Mouse (Mus musculus) embryo, embryonic 10 days (tissue): ENCODE results near the gene Gatad2b.
"Not testable (repeated sequence)": the region's sequence is repeated elsewhere in the genome, so short reads cannot be mapped to it uniquely, and the experiment has no call there.

Experiments used
- DNase-seq: peaks from one replicate; pipeline ENCODE4 v3.0.0-alpha.2; 2015; ENCODE audit warnings: low spot score

Gatad2b gene

DNA sequence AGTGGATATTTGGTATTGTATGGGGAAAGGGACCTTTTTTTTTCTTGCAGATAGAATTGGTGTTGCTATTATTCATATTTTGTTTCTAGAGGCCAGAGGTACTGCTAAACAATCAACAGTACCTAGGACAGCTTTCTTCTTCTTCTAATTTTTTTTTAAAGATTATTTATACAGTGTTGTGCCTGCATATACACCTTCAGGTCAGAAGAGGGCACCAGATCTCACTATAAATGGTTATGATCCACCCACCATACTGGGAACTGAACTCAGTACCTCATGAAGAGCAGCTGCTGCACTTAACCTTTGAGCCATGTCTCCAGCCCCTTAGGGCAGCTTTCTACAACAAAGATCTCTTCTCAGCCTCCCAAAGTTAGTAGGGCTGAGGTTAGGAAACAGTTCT is 20.4 kb downstream of the Gatad2b start:
- DNase-seq: peak; percentile 18

DNA sequence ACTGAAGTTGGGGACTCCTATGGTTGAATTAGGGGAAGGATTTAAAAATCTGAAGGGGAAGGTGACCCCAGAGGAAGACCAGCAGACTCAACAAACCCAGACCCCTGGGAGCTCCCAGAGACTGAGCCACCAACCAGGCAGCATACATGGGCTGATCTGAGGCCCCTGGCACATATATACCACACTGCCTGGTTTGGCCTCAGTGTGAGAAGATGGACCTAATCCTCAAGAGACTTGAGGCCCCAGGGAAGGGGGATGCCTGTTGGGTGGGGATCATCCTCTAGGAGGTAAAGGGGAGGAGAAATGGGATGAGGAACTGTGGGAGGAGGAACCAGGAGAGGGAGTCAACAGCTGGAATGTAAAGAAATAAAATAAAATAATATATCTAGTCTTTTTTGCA is 21.3 kb downstream of the Gatad2b start:
- no peak for DNase-seq

DNA sequence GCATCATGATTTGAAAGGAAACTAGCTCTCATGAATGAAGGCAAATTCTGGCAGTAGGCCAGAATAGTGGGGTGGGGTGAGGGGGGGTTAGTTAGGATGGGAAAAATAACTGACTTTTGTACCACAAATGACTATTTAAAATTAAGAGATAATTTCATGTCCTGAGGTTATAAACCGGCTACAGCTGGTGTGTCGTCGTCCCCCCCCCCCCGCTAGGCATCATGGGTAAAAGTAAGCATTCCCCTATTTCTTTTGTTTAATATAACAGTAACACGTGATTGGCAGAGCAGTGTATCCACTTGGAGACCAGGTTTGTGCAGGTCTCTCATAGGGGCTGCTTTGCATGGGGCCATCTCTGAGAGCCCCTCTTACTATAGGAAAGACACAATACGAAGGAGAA is 29.3 kb downstream of the Gatad2b start:
- DNase-seq: no peak

GRCm38 (mm10) chr3:90323119-90323518 is 30.1 kb downstream of the Gatad2b start:
- DNase-seq: no peak

- no peak for DNase-seq
Observed at GRCm38 (mm10) chr3:90332485-90332884, 39.5 kb downstream of the Gatad2b start.

- DNase-seq: no peak
Observed at GRCm38 (mm10) chr3:90335517-90335916, 42.5 kb downstream of the Gatad2b start.

DNA sequence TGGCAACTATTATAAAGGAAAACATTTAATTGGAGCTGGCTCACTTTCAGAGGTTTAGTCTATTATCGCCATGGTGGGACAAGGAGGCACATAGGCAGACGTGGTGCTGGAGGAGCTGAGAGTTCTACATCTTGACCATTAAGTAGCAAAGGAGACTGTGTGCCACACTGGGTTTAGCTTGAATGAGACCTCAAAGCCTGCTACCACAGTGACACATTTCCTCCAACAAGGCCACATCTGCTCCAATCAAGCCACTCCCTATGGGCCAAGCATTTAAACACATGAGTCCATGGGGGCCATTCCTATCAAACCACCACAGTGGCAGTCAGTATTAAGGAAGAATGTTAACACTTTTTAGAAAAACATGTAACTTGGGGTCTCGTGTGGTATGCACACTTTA is 45.2 kb downstream of the Gatad2b start:
- no peak for DNase-seq

DNA sequence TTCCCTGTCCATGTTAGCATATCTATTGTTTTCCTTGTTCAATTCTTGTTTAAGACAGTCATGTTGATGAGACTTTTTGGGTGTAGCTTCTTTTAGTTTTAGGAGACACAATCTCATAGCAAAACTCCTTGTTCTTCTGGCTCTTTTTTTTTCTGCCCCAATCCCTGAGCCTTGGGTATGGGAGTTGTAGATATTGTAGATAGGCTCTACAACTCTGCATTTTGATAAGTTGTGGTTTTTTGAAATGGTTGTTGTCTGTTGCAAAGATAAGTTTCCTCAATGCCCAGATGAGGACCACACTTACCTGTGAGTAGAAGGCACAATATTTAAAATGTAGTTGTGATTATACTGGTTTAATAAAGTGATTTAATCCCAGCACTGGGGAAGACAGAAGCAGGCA is 47.2 kb downstream of the Gatad2b start:
- DNase-seq: no peak

DNA sequence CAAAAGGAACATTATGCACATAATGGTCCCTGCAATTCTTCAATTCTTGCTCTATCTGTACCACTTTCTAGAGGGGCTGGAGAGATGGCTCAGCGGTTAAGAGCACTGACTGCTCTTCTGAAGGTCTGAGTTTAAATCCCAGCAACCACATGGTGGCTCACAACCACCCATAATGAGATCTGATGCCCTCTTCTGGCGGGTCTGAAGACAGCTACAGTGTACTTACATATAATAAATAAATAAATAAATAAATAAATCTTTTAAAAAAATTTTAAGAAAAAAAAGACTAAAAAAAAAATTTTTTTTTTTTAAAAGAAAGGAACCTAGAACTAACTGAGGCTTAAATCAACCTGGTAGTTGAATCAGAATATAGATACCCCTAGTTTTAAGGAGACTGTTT is 49.9 kb downstream of the Gatad2b start:
- DNase-seq: not testable (repeated sequence)

DNA sequence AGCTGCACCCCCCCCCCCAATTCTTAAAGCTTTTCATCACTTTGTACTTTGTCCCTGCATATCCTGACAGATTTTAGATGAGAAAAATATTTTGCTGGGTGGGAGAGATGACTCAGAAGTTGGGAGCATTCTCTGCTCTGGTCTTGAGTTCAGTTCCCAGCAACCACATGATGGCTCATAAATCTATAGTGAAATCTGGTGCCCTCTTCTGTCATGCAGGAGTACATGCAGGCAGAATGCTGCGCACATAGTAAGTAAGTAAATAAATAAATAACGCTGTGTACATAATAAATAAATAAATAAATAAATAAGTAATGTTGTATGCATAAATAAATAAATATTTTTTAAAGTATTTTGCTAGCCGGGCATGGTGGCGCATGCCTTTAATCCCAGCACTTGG is 54.9 kb downstream of the Gatad2b start:
- no peak for DNase-seq

DNA sequence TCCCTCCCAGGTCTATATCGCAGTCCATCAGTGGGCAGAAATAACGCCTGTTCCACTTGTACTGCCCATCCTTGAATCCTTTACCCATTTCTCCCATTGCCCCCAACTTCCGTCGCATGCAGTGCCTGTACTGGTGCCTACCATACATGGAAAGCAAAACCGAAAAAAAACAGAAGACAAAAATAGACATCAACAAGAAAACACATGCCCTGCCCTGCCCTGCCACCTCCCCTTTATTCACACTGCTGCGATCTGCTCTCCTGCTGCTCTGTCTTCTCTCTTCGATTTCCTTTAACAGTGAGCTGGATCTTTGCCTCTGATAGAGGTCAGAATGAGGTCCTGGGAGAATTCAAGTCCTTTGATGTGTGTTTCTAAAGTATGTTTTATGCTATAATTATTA is 65.0 kb downstream of the Gatad2b start:
- no peak for DNase-seq

DNA sequence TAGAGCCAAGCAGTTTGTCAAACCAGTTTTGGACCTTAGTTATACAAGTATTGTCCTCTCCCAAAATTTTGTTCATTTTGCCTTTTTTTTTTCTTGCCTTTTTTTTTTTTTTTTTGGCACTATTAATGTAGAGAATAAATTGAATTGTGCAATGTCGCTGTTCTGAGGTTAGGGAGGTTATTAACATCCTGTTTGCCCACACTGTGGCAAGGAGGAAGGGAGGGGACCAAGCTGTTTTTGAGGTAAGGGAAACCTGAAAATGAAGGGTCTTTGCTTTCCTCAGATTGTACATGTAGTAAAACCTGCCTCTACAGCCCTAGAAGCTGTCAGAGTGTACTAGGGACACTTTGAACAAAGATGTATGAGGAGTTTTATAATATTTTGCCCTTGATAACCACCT is 66.3 kb downstream of the Gatad2b start:
- DNase-seq: no peak

- no peak for DNase-seq
Observed at GRCm38 (mm10) chr3:90361476-90361875, 68.5 kb downstream of the Gatad2b start.

DNA sequence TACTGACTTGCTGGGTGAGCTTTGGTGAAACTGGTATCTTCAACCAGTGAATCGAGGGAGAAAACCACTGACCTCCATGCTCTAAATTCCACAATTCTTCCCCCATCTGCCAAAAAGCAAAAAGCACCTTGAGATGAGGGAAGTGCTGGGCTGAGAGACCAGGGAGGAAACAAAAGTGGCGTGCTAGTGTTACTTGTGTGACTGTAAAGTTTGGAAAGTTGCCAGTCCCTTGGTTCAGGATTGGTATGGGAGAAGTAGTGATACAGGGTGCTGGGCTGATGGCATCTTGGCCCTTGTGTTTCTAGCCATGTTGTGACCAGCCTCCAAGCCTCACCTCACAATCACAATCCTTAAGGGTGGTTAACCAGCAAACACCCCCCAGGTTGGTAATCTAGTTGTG is 69.4 kb downstream of the Gatad2b start:
- no peak for DNase-seq

GRCm38 (mm10) chr3:90367001-90367632 is 74.1 kb downstream of the Gatad2b start:
- DNase-seq: no peak

- no peak for DNase-seq
Observed at GRCm38 (mm10) chr3:90369041-90369440, 76.1 kb downstream of the Gatad2b start.

- DNase-seq: no peak
Observed at GRCm38 (mm10) chr3:90371857-90372256, 78.9 kb downstream of the Gatad2b start.

GRCm38 (mm10) chr3:90372817-90373216 is 79.8 kb downstream of the Gatad2b start:
- DNase-seq: no peak

GRCm38 (mm10) chr3:90373432-90374028 is 80.6 kb downstream of the Gatad2b start:
- peak; percentile 79 for DNase-seq

GRCm38 (mm10) chr3:90374368-90374767 is 81.4 kb downstream of the Gatad2b start:
- DNase-seq: no peak

GRCm38 (mm10) chr3:90375562-90376246 is 82.7 kb downstream of the Gatad2b start:
- no peak for DNase-seq

DNA sequence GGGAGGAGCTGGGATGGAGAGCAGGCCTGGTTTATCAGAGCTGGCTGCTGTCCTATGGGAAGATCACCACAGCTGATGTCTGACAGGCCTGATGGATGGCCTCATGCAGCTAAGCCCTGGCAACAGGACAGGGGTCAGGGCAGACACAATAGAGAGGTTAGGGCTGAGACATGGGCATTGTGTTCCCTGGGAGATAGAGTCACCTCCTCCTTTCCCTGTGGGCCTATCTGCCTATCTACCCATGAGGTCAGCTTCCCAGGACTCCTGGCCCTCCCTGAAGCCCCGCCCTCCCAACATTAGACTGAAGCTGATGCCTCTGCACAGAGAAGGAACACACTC is 83.2 kb downstream of the Gatad2b start:
- DNase-seq: peak; percentile 88

GRCm38 (mm10) chr3:90378496-90378895 is 85.5 kb downstream of the Gatad2b start:
- no peak for DNase-seq

- DNase-seq: no peak
Observed at GRCm38 (mm10) chr3:90381727-90382126, 88.7 kb downstream of the Gatad2b start.
